Mouse (Mus musculus) adrenal gland, postnatal 0 days (tissue): Measurements from ENCODE around the gene Nipbl. TPM values are rescaled to one million over a fixed set of nuclear protein-coding genes. Genes with fewer than 3 reads are reported as not detected.

ENCODE experiments used
- polyA plus RNA-seq: library from polyadenylated mRNA; unstranded; fragments of >200 nt; fragmentation: Nextera tagmentation; extraction: Ambion mirVana; gene quantifications from 2 replicates; pipeline ENCODE4 v1.2.1, GENCODE M21; 2015

The Nipbl gene
- polyA plus RNA-seq = 9.1 and 12.1 TPM in 2 replicates

DNA sequence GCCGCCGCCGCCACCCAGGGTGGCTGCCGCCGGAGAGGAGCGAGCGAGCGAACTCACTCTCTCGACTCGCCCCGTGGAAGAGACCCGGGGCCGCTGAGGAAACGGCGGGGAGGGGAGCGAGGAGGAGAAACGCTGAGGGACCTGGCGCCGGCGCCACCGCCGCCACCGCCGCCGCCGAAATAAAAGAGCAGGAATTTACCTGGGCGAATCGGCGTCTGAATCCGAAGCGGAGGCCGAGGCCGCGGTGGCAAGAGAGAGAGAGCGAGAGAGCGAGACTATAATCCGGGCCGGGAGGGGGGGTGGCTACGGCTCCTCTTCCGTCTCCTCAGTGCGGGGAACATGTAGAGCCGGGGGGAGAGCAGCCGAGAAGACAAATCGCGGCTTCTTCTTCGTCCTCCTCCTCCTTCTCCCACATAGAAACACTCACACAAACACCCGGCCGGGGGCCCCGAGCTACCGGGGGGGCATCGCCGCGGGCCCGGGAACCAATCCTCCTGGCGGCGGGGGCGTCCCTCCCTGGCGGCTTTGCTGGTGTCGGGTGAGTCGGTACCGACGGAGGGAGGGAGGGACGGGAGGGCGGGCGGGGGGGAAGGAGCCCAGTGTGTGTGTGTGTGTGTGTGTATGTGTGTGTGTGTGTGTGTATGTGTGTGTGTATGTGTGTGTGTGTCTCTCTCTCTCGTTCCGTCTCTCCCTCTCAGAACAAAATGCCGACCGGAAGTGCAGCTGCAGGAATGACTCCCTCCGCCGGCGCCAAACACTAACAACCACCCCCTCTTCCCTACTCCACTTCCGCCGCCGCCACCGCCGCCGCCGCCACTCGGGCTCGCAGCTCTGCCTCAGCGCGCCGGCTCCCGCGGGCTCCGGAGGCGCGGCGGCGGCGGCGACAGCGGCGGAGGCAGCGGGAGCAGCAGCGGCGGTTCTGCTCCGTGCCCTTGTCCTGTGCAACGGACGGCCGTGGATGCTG lies at the start of gene Nipbl:
Gene Nipbl (minus strand): TSS at position 538 of the 964 bp plus-strand sequence.

Other genes with a start within 250 kb of the Nipbl start
- not detected in 2 replicates for gene Gm2310, start 75.5 kb upstream of the Nipbl start, polyA plus RNA-seq